Mouse (Mus musculus) kidney, adult 2 months (tissue): ENCODE data around the gene Ints5.

Experiments
- CTCF ChIP-seq: fragments of 200-500 bp; conservative IDR thresholded peaks from 2 replicates; pipeline ENCODE4 v1.5.1; 2011; ENCODE audit warnings: low read depth, mild to moderate bottlenecking, control low read depth, low read length, moderate library complexity, mixed read lengths; ENCODE audit not compliant: insufficient read depth, insufficient read length
- POLR2A ChIP-seq: fragments of 200-500 bp; IDR thresholded peaks from one replicate; pipeline ENCODE4 v1.6.1; 2011; ENCODE audit warnings: low read depth, low read length, control low read depth

GRCm38 (mm10) chr19:8929224-8930088 lies 36.7 kb downstream of the Ints5 start, which contains the start of the genes Rom1 and Eml3:
- TF ChIP-seq CTCF (no peak), POLR2A (no peak)
